Mouse (Mus musculus): Measurements from ENCODE around the gene Dusp3.

DNA sequence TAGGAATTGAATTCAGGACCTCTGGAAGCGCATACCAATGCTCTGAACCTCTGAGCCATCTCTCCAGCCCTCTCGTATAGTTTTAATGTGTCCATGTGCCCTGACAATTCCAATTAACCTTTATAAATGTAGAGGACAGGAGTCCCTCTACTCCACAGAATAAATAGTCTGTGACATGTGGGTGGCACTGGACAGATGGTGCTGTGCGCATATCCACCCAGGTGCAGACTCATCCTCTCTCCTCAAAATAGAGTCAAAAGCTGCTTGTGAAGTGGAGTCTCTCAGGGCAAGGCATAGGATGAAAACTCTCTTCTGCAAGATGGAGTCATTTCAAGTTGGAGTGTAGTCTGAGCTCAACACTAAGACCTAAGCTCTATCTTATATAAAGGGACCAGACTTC lies 3.4 kb upstream of the Dusp3 start:
- TF ChIP-seq CTCF (IDR thresholded peaks at IDR 0.05; ENCODE audit: low read depth) = no peak
- no peak for TF ChIP-seq EP300 (IDR thresholded peaks at IDR 0.05; ENCODE audit: low read depth)

Measured in heart, postnatal 0 days (tissue).